Mouse (Mus musculus) liver, postnatal 0 days (tissue): Measurements from ENCODE around the gene Adam12.

Source experiments
- CTCF ChIP-seq: sonication (generic); IDR thresholded peaks from 2 replicates; pipeline ENCODE4 v1.5.1; 2016; ENCODE audit warnings: antibody characterized with exemption, low read depth
- EP300 ChIP-seq: IDR thresholded peaks from 2 replicates; pipeline ENCODE4 v1.6.1; 2016; ENCODE audit warnings: antibody characterized with exemption, low read depth, mild to moderate bottlenecking

DNA sequence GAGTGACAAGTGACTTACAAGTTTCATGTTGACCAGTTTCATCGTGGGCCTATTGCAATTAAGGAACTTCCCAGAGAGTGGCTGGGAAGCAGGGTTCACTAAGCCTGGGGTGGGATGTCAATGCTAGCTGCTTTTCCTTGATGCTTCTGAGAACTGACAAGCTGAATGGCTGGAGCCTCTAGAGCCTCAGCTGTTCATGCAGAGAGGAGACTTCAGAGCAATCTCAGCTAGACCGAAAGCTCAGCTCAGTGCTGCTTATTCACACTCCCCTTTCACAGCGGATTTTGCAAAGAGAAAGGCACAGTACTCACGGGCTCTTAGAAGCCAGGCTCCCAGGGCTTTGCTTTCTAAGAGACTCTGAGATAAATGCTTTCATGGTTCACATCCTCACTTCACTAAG is 295.6 kb downstream of the Adam12 start:
- TF ChIP-seq CTCF (no peak), EP300 (no peak)
